Mouse (Mus musculus): ENCODE results near the gene Atraid.

- TF ChIP-seq CTCF (IDR thresholded peaks at IDR 0.05; ENCODE audit: borderline replicate concordance, insufficient read depth, low read length) (no peak), POLR2A (IDR thresholded peaks at IDR 0.05; ENCODE audit: low read depth, low read length) (no peak)
Observed at GRCm38 (mm10) chr5:31031508-31031907, 16.6 kb upstream of the Atraid start.

Measured in embryonic fibroblast, embryonic 13.5 days (primary cell).